Mouse (Mus musculus): ENCODE data around the gene Pdzd2. TPM values are rescaled to one million over a fixed set of nuclear protein-coding genes. Genes with fewer than 3 reads are reported as not detected.

Gene Pdzd2
- polyA plus RNA-seq, 1 experiment from 2014 or later = 7.3 TPM

GRCm38 (mm10) chr15:12415536-12416200 is 324.1 kb downstream of the Pdzd2 start:
- WGBS = 81% methylated on average over 16 of the region's 16 CpGs
- Histone ChIP-seq H3K27me3 (ENCODE audit: insufficient read depth, poor library complexity, severe bottlenecking) (no peaks in the 10 kb centered on the region), H3K4me3 (no peak overlapping the region), H3K4me1 (no peaks in the 10 kb centered on the region; the same call in 1 of the 2 replicates), H3K27ac (no peak overlapping the region), H3K36me3 (no peaks in the 10 kb centered on the region), H3K9me3 (no peaks in the 10 kb centered on the region)
- DNase-seq (ENCODE audit: low spot score) = no peak

- Histone ChIP-seq H3K9me3 (no peaks in the 10 kb centered on the region), H3K36me3 (no peaks in the 10 kb centered on the region), H3K27ac (no peak overlapping the region), H3K27me3 (ENCODE audit: insufficient read depth, poor library complexity, severe bottlenecking) (no peaks in the 10 kb centered on the region), H3K4me3 (no peak overlapping the region), H3K4me1 (no peaks in the 10 kb centered on the region; the same call in 1 of the 2 replicates)
- 65% methylated on average over 6 of the region's 6 CpGs for WGBS
- DNase-seq (ENCODE audit: low spot score) = no peak
Measured at GRCm38 (mm10) chr15:12414696-12415095, 325.0 kb downstream of the Pdzd2 start.

- Histone ChIP-seq H3K27me3 (ENCODE audit: insufficient read depth, poor library complexity, severe bottlenecking) (no peaks in the 10 kb centered on the region), H3K27ac (no peak overlapping the region), H3K4me1 (no peaks in the 10 kb centered on the region), H3K36me3 (peaks cover 5% of the 10 kb centered on the region; the same call in 1 of the 2 replicates), H3K4me3 (no peak overlapping the region), H3K9me3 (no peaks in the 10 kb centered on the region)
- DNase-seq (ENCODE audit: low spot score) = no peak
- 86% methylated on average over 8 of the region's 8 CpGs for WGBS
Measured at GRCm38 (mm10) chr15:12408205-12408604, 331.5 kb downstream of the Pdzd2 start.

GRCm38 (mm10) chr15:12405592-12405991 is 334.1 kb downstream of the Pdzd2 start:
- Histone ChIP-seq H3K27ac (no peak overlapping the region), H3K4me3 (no peak overlapping the region), H3K27me3 (ENCODE audit: insufficient read depth, poor library complexity, severe bottlenecking) (no peaks in the 10 kb centered on the region), H3K4me1 (no peaks in the 10 kb centered on the region), H3K9me3 (no peaks in the 10 kb centered on the region), H3K36me3 (peaks cover 12% of the 10 kb centered on the region; the same call in 1 of the 2 replicates)
- no peak for DNase-seq (ENCODE audit: low spot score)
- 72% methylated on average over 5 of the region's 5 CpGs for WGBS

GRCm38 (mm10) chr15:12397032-12397431 is 342.7 kb downstream of the Pdzd2 start:
- no peak for DNase-seq (ENCODE audit: low spot score)
- no peak overlapping the region for H3K27ac ChIP-seq
- 81% methylated on average over 6 of the region's 6 CpGs for WGBS
- no peaks in the 10 kb centered on the region for H3K4me1 ChIP-seq
- no peak overlapping the region for H3K4me3 ChIP-seq
- H3K36me3 ChIP-seq = peaks cover 11% of the 10 kb centered on the region; the same call in 1 of the 2 replicates
- H3K9me3 ChIP-seq = no peaks in the 10 kb centered on the region
- no peaks in the 10 kb centered on the region for H3K27me3 ChIP-seq (ENCODE audit: insufficient read depth, poor library complexity, severe bottlenecking)

GRCm38 (mm10) chr15:12394758-12395157 is 345.0 kb downstream of the Pdzd2 start:
- no peak for DNase-seq (ENCODE audit: low spot score)
- H3K9me3 ChIP-seq = no peaks in the 10 kb centered on the region
- no peak overlapping the region for H3K27ac ChIP-seq
- no peak overlapping the region for H3K4me3 ChIP-seq
- WGBS = 88% methylated on average over 10 of the region's 10 CpGs
- H3K27me3 ChIP-seq (ENCODE audit: insufficient read depth, poor library complexity, severe bottlenecking) = no peaks in the 10 kb centered on the region
- no peaks in the 10 kb centered on the region for H3K4me1 ChIP-seq
- peaks cover 3% of the 10 kb centered on the region; the same call in 1 of the 2 replicates for H3K36me3 ChIP-seq

GRCm38 (mm10) chr15:12388726-12389489 is 350.8 kb downstream of the Pdzd2 start:
- H3K4me3 ChIP-seq = no peak overlapping the region
- no peaks in the 10 kb centered on the region for H3K4me1 ChIP-seq
- H3K9me3 ChIP-seq = no peaks in the 10 kb centered on the region
- WGBS = 87% methylated on average over 15 of the region's 15 CpGs
- H3K27me3 ChIP-seq (ENCODE audit: insufficient read depth, poor library complexity, severe bottlenecking) = no peaks in the 10 kb centered on the region
- H3K27ac ChIP-seq = no peak overlapping the region
- H3K36me3 ChIP-seq = peaks cover 7% of the 10 kb centered on the region; the same call in 1 of the 2 replicates
- DNase-seq (ENCODE audit: low spot score) = no peak

- DNase-seq (ENCODE audit: low spot score) = no peak
- peaks cover 7% of the 10 kb centered on the region; the same call in 1 of the 2 replicates for H3K36me3 ChIP-seq
- no peaks in the 10 kb centered on the region for H3K27me3 ChIP-seq (ENCODE audit: insufficient read depth, poor library complexity, severe bottlenecking)
- H3K27ac ChIP-seq = no peak overlapping the region
- 65% methylated on average over 12 of the region's 13 CpGs for WGBS
- H3K9me3 ChIP-seq = no peaks in the 10 kb centered on the region
- H3K4me3 ChIP-seq = no peak overlapping the region
- no peaks in the 10 kb centered on the region for H3K4me1 ChIP-seq
Measured at GRCm38 (mm10) chr15:12384679-12385078, 355.0 kb downstream of the Pdzd2 start.

- Histone ChIP-seq H3K4me3 (no peak overlapping the region), H3K27me3 (ENCODE audit: insufficient read depth, poor library complexity, severe bottlenecking) (no peaks in the 10 kb centered on the region), H3K27ac (no peak overlapping the region), H3K4me1 (peaks cover 11% of the 10 kb centered on the region), H3K36me3 (peaks cover 3% of the 10 kb centered on the region; the same call in 1 of the 2 replicates), H3K9me3 (no peaks in the 10 kb centered on the region)
- 53% methylated on average over 5 of the region's 5 CpGs for WGBS
- DNase-seq (ENCODE audit: low spot score) = no peak
Measured at GRCm38 (mm10) chr15:12380548-12380947, 359.2 kb downstream of the Pdzd2 start.

- no peak for DNase-seq (ENCODE audit: low spot score)
- Histone ChIP-seq H3K4me3 (no peak overlapping the region), H3K27me3 (ENCODE audit: insufficient read depth, poor library complexity, severe bottlenecking) (no peaks in the 10 kb centered on the region), H3K36me3 (no peaks in the 10 kb centered on the region), H3K4me1 (peaks cover 15% of the 10 kb centered on the region), H3K27ac (no peak overlapping the region), H3K9me3 (no peaks in the 10 kb centered on the region)
- 85% methylated on average over 3 of the region's 3 CpGs for WGBS
Measured at GRCm38 (mm10) chr15:12380057-12380456, 359.7 kb downstream of the Pdzd2 start.

- Histone ChIP-seq H3K27ac (no peak overlapping the region), H3K36me3 (peaks cover 9% of the 10 kb centered on the region), H3K4me3 (no peak overlapping the region), H3K27me3 (ENCODE audit: insufficient read depth, poor library complexity, severe bottlenecking) (peaks cover 9% of the 10 kb centered on the region; the same call in 1 of the 2 replicates), H3K9me3 (no peaks in the 10 kb centered on the region), H3K4me1 (peaks cover 21% of the 10 kb centered on the region)
- 86% methylated on average over 10 of the region's 10 CpGs for WGBS
- no peak for DNase-seq (ENCODE audit: low spot score)
Measured at GRCm38 (mm10) chr15:12377800-12378199, 361.9 kb downstream of the Pdzd2 start.

GRCm38 (mm10) chr15:12376491-12377069 is 363.1 kb downstream of the Pdzd2 start:
- no peak for DNase-seq (ENCODE audit: low spot score)
- Histone ChIP-seq H3K36me3 (peaks cover 9% of the 10 kb centered on the region), H3K4me3 (no peak overlapping the region), H3K4me1 (peaks cover 21% of the 10 kb centered on the region), H3K9me3 (no peaks in the 10 kb centered on the region), H3K27me3 (ENCODE audit: insufficient read depth, poor library complexity, severe bottlenecking) (peaks cover 10% of the 10 kb centered on the region; the same call in 1 of the 2 replicates), H3K27ac (no peak overlapping the region)
- WGBS = 32% methylated on average over 13 of the region's 13 CpGs

Data from heart, embryonic 10.5 days (tissue).